Mouse (Mus musculus) forebrain, embryonic 14.5 days (tissue): ENCODE data around the gene Smok2b. TPM values are rescaled to one million over a fixed set of nuclear protein-coding genes. Genes with fewer than 3 reads are reported as not detected.
"Not testable (repeated sequence)": the region's sequence is repeated elsewhere in the genome, so short reads cannot be mapped to it uniquely, and the experiment has no call there.

Experiments
- ATAC-seq: fragments of 200-750 bp; cut with Nextera tagmentation; 2 replicates; pipeline ENCODE4 v1.8.0; 2017; ENCODE audit warnings: mild to moderate bottlenecking, moderate library complexity
- DNase-seq: peaks from one replicate; pipeline ENCODE4 v3.0.0-alpha.2; 2015; ENCODE audit warnings: low spot score
- H3K27ac ChIP-seq: fragments of 300-500 bp; sonication (generic); 2 replicates; pipeline ENCODE4 v1.5.1; 2014; ENCODE audit warnings: low read depth, mild to moderate bottlenecking, control low read depth, low read length, moderate library complexity
- H3K27me3 ChIP-seq: fragments of 300-500 bp; sonication (generic); replicated peaks from 2 replicates; pipeline ENCODE4 v1.6.1; 2014; ENCODE audit warnings: low read length, control low read depth, mixed read lengths; ENCODE audit not compliant: control insufficient read depth, insufficient read depth
- H3K36me3 ChIP-seq: fragments of 300-500 bp; sonication (generic); 2 replicates; pipeline ENCODE4 v1.6.1; 2014; ENCODE audit warnings: low read length, control low read depth; ENCODE audit not compliant: control insufficient read depth, insufficient read depth
- H3K4me1 ChIP-seq: fragments of 300-500 bp; sonication (generic); 2 replicates; pipeline ENCODE4 v1.6.1; 2014; ENCODE audit warnings: antibody characterized with exemption, low read length, control low read depth; ENCODE audit not compliant: control insufficient read depth, insufficient read depth
- H3K4me2 ChIP-seq: fragments of 300-500 bp; sonication (generic); 2 replicates; pipeline ENCODE4 v1.6.1; 2014; ENCODE audit warnings: mild to moderate bottlenecking, control low read depth, low read length
- H3K4me3 ChIP-seq: fragments of 300-500 bp; sonication (generic); 2 replicates; pipeline ENCODE4 v1.5.1; 2014; ENCODE audit warnings: low read depth, low read length, control low read depth
- H3K9ac ChIP-seq: fragments of 300-500 bp; sonication (generic); 2 replicates; pipeline ENCODE4 v1.6.1; 2014; ENCODE audit warnings: mild to moderate bottlenecking, low read length, control low read depth, moderate library complexity
- H3K9me3 ChIP-seq: fragments of 300-500 bp; sonication (generic); replicated peaks from 2 replicates; pipeline ENCODE4 v1.6.1; 2016; ENCODE audit warnings: low read length, control low read depth, mixed read lengths; ENCODE audit not compliant: control insufficient read depth
- WGBS: fragments of 180-500 bp; shearing (Covaris S2); extraction: QIAGEN DNeasy Blood & Tissue Kit; methylation state at CpG from one replicate; pipeline ENCODE4 v1.1.7; 2014; 5-methylcytosine and 5-hydroxymethylcytosine counted together
- polyA plus RNA-seq: library from polyadenylated mRNA; unstranded; fragments of >200 nt; fragmentation: Nextera tagmentation; extraction: Ambion mirVana; gene quantifications from 2 replicates; pipeline ENCODE4 v1.2.1, GENCODE M21; 2014

Gene Smok2b
- polyA plus RNA-seq, 1 experiment from 2014 or later, result not detected

GRCm38 (mm10) chr17:13215595-13215994 is 14.5 kb upstream of the Smok2b start:
- DNase-seq (no peak), ATAC-seq (no peak)
- WGBS, result 82% methylated on average over 2 of the region's 2 CpGs

GRCm38 (mm10) chr17:13220888-13221287 is 9.2 kb upstream of the Smok2b start, which contains the start of gene Smok2a:
TSS of gene Smok2a (plus strand) at chr17:13221188.
- Histone ChIP-seq H3K36me3 (no peaks in the 10 kb centered on the region), H3K9me3 (peaks cover 78% of the 10 kb centered on the region), H3K9ac (no peak within 1 kb of the TSS), H3K4me2 (no peak within 1 kb of the TSS), H3K27ac (no peak within 1 kb of the TSS), H3K4me3 (no peak within 1 kb of the TSS), H3K4me1 (no peaks in the 10 kb centered on the region), H3K27me3 (no peaks in the 10 kb centered on the region)
- ATAC-seq (no peak), DNase-seq (no peak)
- 90% methylated on average over 3 of the region's 3 CpGs for WGBS

More at GRCm38 (mm10) chr17:13215595-13215994, 14.5 kb upstream of the Smok2b start:
- Histone ChIP-seq H3K4me1 (no peaks in the 10 kb centered on the region), H3K27ac (no peak overlapping the region), H3K4me3 (no peak overlapping the region), H3K9ac (no peak overlapping the region), H3K9me3 (peaks cover 87% of the 10 kb centered on the region), H3K27me3 (no peaks in the 10 kb centered on the region), H3K4me2 (no peak overlapping the region), H3K36me3 (no peaks in the 10 kb centered on the region)

- WGBS, result 89% methylated on average over 2 of the region's 2 CpGs
These were observed 8.1 kb upstream of the Smok2b start for GRCm38 (mm10) chr17:13221921-13222320.

GRCm38 (mm10) chr17:13239461-13239860 is 9.4 kb downstream of the Smok2b start:
- DNase-seq, H3K4me2 ChIP-seq, H3K4me3 ChIP-seq, ATAC-seq, H3K27ac ChIP-seq, H3K36me3 ChIP-seq, H3K27me3 ChIP-seq, H3K9ac ChIP-seq, H3K4me1 ChIP-seq: not testable (repeated sequence)
- peaks cover 40% of the 10 kb centered on the region for H3K9me3 ChIP-seq
- 89% methylated on average over 4 of the region's 4 CpGs for WGBS

More at GRCm38 (mm10) chr17:13221921-13222320, 8.1 kb upstream of the Smok2b start:
- peaks cover 78% of the 10 kb centered on the region for H3K9me3 ChIP-seq
- H3K9ac ChIP-seq, H3K4me3 ChIP-seq, H3K4me2 ChIP-seq, ATAC-seq, H3K27ac ChIP-seq, H3K27me3 ChIP-seq, H3K36me3 ChIP-seq, H3K4me1 ChIP-seq, DNase-seq: not testable (repeated sequence)

- not testable (repeated sequence) for H3K27ac ChIP-seq, H3K9ac ChIP-seq, ATAC-seq, H3K36me3 ChIP-seq, H3K4me3 ChIP-seq, H3K4me1 ChIP-seq, H3K4me2 ChIP-seq, DNase-seq, H3K27me3 ChIP-seq
- peaks cover 26% of the 10 kb centered on the region for H3K9me3 ChIP-seq
- WGBS, result 90% methylated on average over 7 of the region's 13 CpGs
These were observed 11.0 kb downstream of the Smok2b start for GRCm38 (mm10) chr17:13240807-13241727.

GRCm38 (mm10) chr17:13254786-13255185 is 24.7 kb downstream of the Smok2b start:
- H3K4me2 ChIP-seq, H3K9me3 ChIP-seq, H3K4me3 ChIP-seq, H3K27ac ChIP-seq, DNase-seq, H3K27me3 ChIP-seq, H3K4me1 ChIP-seq, H3K9ac ChIP-seq, H3K36me3 ChIP-seq: not testable (repeated sequence)
- 0 out of 2 replicates have a peak, but pooled peaks have one; percentile 48 for ATAC-seq
- WGBS, result 84% methylated on average over 1 of the region's 5 CpGs

Other genes starting within 250 kb of the Smok2b start
- gene Wtap, start 236.1 kb upstream of the Smok2b start, polyA plus RNA-seq, result 161 and 166 TPM in 2 replicates
- gene Sod2, start 223.4 kb upstream of the Smok2b start, polyA plus RNA-seq, result 147 and 155 TPM in 2 replicates
- 0.19 TPM in 1 of 2 replicates, not detected in the other for gene Gpr31b, start 178.0 kb upstream of the Smok2b start, polyA plus RNA-seq
- gene Tcp10b, start 169.2 kb upstream of the Smok2b start, polyA plus RNA-seq, result 0.08 and 0.12 TPM in 2 replicates
- not detected in 2 replicates for gene Unc93a, start 98.4 kb upstream of the Smok2b start, polyA plus RNA-seq
- gene Smok2a, start 9.1 kb upstream of the Smok2b start, polyA plus RNA-seq, result not detected in 2 replicates
- not detected in 2 replicates for gene Tcp10c, start 124.3 kb downstream of the Smok2b start, polyA plus RNA-seq